Mouse (Mus musculus): ENCODE results near the gene Eef1g. TPM values are rescaled to one million over a fixed set of nuclear protein-coding genes. Genes with fewer than 3 reads are reported as not detected.
A peak's percentile ranks its signal among the peaks of the same experiment; 100 is the strongest.

Gene Eef1g
- polyA plus RNA-seq, 1 experiment from 2014 or later: 153 TPM

DNA sequence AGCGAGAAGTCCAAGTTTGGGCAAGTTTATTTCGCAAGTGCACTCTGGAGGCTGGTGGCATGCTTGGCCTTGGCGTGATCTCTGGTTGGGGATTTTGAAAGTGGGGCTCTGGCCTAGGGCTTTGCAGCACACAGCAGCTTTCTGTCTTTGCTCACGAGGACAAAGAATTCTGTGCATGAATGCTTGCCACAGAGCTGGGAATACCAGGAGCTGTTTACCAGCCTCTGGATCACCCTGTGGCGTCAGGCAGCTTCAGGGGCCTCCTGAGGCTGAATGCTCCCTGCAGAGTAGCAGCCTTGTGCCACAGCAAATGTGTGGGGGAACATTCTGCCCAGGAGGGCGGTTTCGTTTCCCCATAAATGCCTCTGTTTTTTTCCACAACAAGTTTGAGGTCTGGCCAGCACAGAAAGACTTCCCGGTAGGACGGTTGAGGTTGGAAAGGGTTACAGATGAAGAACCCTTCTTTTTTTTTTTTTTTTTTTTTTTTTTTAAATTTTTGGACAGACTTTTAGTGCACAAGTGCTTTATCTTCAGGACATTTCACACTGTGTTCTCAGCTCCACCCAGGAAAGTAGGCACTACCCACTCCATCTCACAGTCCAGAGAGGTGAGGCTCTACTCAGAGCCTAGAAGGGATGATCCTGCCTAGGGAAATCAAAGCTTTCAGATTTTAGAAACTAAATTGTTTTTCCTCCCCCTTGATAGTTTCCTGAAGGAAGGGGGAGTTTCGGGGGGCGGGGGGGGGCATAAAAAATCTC, 56.4 kb downstream of the Eef1g start:
- ATAC-seq (peak; percentile 51), DNase-seq (ENCODE audit: low spot score) (peak; percentile 56)
- 37% methylated on average over 11 of the region's 11 CpGs for WGBS
- Histone ChIP-seq H3K9me3 (ENCODE audit: low read length) (no peaks in the 10 kb centered on the region), H3K9ac (replicated peaks; ENCODE audit: low read depth) (no peak overlapping the region), H3K4me1 (ENCODE audit: insufficient read depth, low read depth, low read length) (peaks cover 8% of the 10 kb centered on the region), H3K27me3 (replicated peaks; ENCODE audit: insufficient read depth, low read length) (no peaks in the 10 kb centered on the region), H3K4me3 (ENCODE audit: low read depth, low read length) (no peak overlapping the region), H3K36me3 (ENCODE audit: insufficient read depth, low read length) (peaks cover 7% of the 10 kb centered on the region; the same call in 1 of the 2 replicates), H3K27ac (ENCODE audit: low read length) (peak overlapping the region; percentile 43), H3K4me2 (replicated peaks; ENCODE audit: low read depth, low read length) (no peak overlapping the region)
- peak; percentile 60 for TF ChIP-seq EP300 (IDR thresholded peaks at IDR 0.05)
- no peak for TF ChIP-seq CTCF (IDR thresholded peaks at IDR 0.05)

- Histone ChIP-seq H3K4me2 (replicated peaks; ENCODE audit: low read depth, low read length) (no peak overlapping the region), H3K4me3 (ENCODE audit: low read depth, low read length) (no peak overlapping the region), H3K4me1 (ENCODE audit: insufficient read depth, low read depth, low read length) (peaks cover 13% of the 10 kb centered on the region), H3K9me3 (ENCODE audit: low read length) (no peaks in the 10 kb centered on the region), H3K27me3 (replicated peaks; ENCODE audit: insufficient read depth, low read length) (no peaks in the 10 kb centered on the region), H3K36me3 (ENCODE audit: insufficient read depth, low read length) (peaks cover under 1% of the 10 kb centered on the region; the same call in 1 of the 2 replicates), H3K9ac (replicated peaks; ENCODE audit: low read depth) (no peak overlapping the region), H3K27ac (ENCODE audit: low read length) (peak overlapping the region; percentile 26; the same call in 1 of the 2 replicates)
- WGBS: 69% methylated on average over 5 of the region's 5 CpGs
- ATAC-seq (no peak), DNase-seq (ENCODE audit: low spot score) (no peak)
- TF ChIP-seq EP300 (IDR thresholded peaks at IDR 0.05) (no peak), CTCF (IDR thresholded peaks at IDR 0.05) (no peak)
Observed at GRCm38 (mm10) chr19:9025562-9026257, 58.9 kb downstream of the Eef1g start.

DNA sequence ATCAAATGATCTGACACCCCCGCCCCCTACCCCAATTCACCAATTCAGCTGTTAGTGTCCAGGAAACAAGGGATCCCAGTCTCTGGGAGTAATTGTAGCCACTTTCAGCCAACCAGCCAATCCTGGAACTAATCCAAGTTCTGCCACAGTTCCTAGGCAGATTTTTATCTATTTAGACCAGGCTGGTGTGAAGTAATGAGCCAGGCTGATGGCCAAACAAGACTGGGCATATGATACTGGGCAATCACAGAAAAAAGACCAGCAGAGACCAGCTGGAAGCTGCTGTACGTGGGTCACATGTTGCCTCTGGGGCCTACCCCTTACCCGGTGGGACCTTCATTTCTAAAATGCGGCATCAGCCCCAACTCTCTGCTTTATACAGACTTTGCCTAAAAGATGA, 59.8 kb downstream of the Eef1g start:
- Histone ChIP-seq H3K4me2 (replicated peaks; ENCODE audit: low read depth, low read length) (no peak overlapping the region), H3K27me3 (replicated peaks; ENCODE audit: insufficient read depth, low read length) (no peaks in the 10 kb centered on the region), H3K27ac (ENCODE audit: low read length) (no peak overlapping the region), H3K9ac (replicated peaks; ENCODE audit: low read depth) (no peak overlapping the region), H3K4me3 (ENCODE audit: low read depth, low read length) (no peak overlapping the region), H3K4me1 (ENCODE audit: insufficient read depth, low read depth, low read length) (peaks cover 13% of the 10 kb centered on the region), H3K9me3 (ENCODE audit: low read length) (no peaks in the 10 kb centered on the region), H3K36me3 (ENCODE audit: insufficient read depth, low read length) (no peaks in the 10 kb centered on the region)
- TF ChIP-seq EP300 (IDR thresholded peaks at IDR 0.05) (no peak), CTCF (IDR thresholded peaks at IDR 0.05) (no peak)
- WGBS: 73% methylated on average over 4 of the region's 4 CpGs
- no peak for DNase-seq (ENCODE audit: low spot score)
- ATAC-seq: no peak

DNA sequence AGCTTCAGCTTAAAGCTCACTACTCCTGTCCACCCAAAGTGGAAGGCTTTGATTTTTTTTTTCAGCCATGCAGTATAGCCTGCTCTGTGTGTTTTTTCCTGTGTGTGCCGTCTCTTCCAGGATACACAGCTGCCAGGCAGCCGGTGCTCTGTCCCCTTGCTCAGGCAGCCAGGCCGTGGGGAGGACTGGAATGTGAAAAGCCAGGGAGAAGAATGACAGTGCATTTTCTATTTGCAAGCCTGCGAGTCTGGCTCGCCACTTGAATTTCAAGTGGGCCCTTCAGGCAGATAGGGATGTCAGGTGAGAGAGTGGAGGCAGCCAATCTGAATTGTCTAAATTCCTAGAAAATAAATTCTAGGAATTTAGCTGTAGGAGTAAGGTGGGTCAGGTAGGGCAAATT, 61.0 kb downstream of the Eef1g start:
- Histone ChIP-seq H3K4me3 (ENCODE audit: low read depth, low read length) (no peak overlapping the region), H3K4me2 (replicated peaks; ENCODE audit: low read depth, low read length) (no peak overlapping the region), H3K36me3 (ENCODE audit: insufficient read depth, low read length) (no peaks in the 10 kb centered on the region), H3K9ac (replicated peaks; ENCODE audit: low read depth) (no peak overlapping the region), H3K4me1 (ENCODE audit: insufficient read depth, low read depth, low read length) (peaks cover 10% of the 10 kb centered on the region), H3K9me3 (ENCODE audit: low read length) (no peaks in the 10 kb centered on the region), H3K27me3 (replicated peaks; ENCODE audit: insufficient read depth, low read length) (no peaks in the 10 kb centered on the region), H3K27ac (ENCODE audit: low read length) (0 out of 2 replicates have a peak overlapping the region, but pooled peaks have one; percentile 26)
- TF ChIP-seq CTCF (IDR thresholded peaks at IDR 0.05) (no peak), EP300 (IDR thresholded peaks at IDR 0.05) (peak; percentile 99)
- WGBS: 15% methylated on average over 5 of the region's 5 CpGs
- peak; percentile 85 for DNase-seq (ENCODE audit: low spot score)
- peak; percentile 82 for ATAC-seq

Other genes with a start within 250 kb of the Eef1g start
- 91.8 and 97.9 TPM in 2 replicates for gene Slc3a2, start 243.7 kb upstream of the Eef1g start, polyA plus RNA-seq (2015; fragmentation: Nextera tagmentation; extraction: Ambion mirVana)
- 45.3 and 48.7 TPM in 2 replicates for gene Wdr74, start 231.2 kb upstream of the Eef1g start, polyA plus RNA-seq (2015; fragmentation: Nextera tagmentation; extraction: Ambion mirVana)
- 0.75 and 0.82 TPM in 2 replicates for gene 1700092M07Rik, start 226.3 kb upstream of the Eef1g start, polyA plus RNA-seq (2015; fragmentation: Nextera tagmentation; extraction: Ambion mirVana)
- gene Stx5a, start 225.6 kb upstream of the Eef1g start, polyA plus RNA-seq (2015; fragmentation: Nextera tagmentation; extraction: Ambion mirVana): 130 and 143 TPM in 2 replicates
- gene Nxf1, start 210.0 kb upstream of the Eef1g start, polyA plus RNA-seq (2015; fragmentation: Nextera tagmentation; extraction: Ambion mirVana): 88.8 and 89.7 TPM in 2 replicates
- gene Tmem223, start 196.0 kb upstream of the Eef1g start, polyA plus RNA-seq (2015; fragmentation: Nextera tagmentation; extraction: Ambion mirVana): 157 and 159 TPM in 2 replicates
- gene Tmem179b, start 192.6 kb upstream of the Eef1g start, polyA plus RNA-seq (2015; fragmentation: Nextera tagmentation; extraction: Ambion mirVana): 114 and 127 TPM in 2 replicates
- gene Taf6l, start 180.6 kb upstream of the Eef1g start, polyA plus RNA-seq (2015; fragmentation: Nextera tagmentation; extraction: Ambion mirVana): 11.8 and 12.9 TPM in 2 replicates
- 110 and 123 TPM in 2 replicates for gene Polr2g, start 168.5 kb upstream of the Eef1g start, polyA plus RNA-seq (2015; fragmentation: Nextera tagmentation; extraction: Ambion mirVana)
- 2.3 and 2.6 TPM in 2 replicates for gene Zbtb3, start 164.5 kb upstream of the Eef1g start, polyA plus RNA-seq (2015; fragmentation: Nextera tagmentation; extraction: Ambion mirVana)
- 21.4 and 22.8 TPM in 2 replicates for gene Ttc9c, start 147.7 kb upstream of the Eef1g start, polyA plus RNA-seq (2015; fragmentation: Nextera tagmentation; extraction: Ambion mirVana)
- 4.3 and 5.3 TPM in 2 replicates for gene Hnrnpul2, start 147.0 kb upstream of the Eef1g start, polyA plus RNA-seq (2015; fragmentation: Nextera tagmentation; extraction: Ambion mirVana)
- not detected in 2 replicates for gene AC129217.1, start 137.3 kb upstream of the Eef1g start, polyA plus RNA-seq (2015; fragmentation: Nextera tagmentation; extraction: Ambion mirVana)
- gene Bscl2, start 129.6 kb upstream of the Eef1g start, polyA plus RNA-seq (2015; fragmentation: Nextera tagmentation; extraction: Ambion mirVana): 66.3 and 66.8 TPM in 2 replicates
- 0.35 and 0.46 TPM in 2 replicates for gene Gng3, start 127.8 kb upstream of the Eef1g start, polyA plus RNA-seq (2015; fragmentation: Nextera tagmentation; extraction: Ambion mirVana)
- 1.7 and 1.9 TPM in 2 replicates for gene Lrrn4cl, start 116.3 kb upstream of the Eef1g start, polyA plus RNA-seq (2015; fragmentation: Nextera tagmentation; extraction: Ambion mirVana)
- gene Ubxn1, start 95.5 kb upstream of the Eef1g start, polyA plus RNA-seq (2015; fragmentation: Nextera tagmentation; extraction: Ambion mirVana): 153 and 164 TPM in 2 replicates
- 75.2 and 84.3 TPM in 2 replicates for gene Uqcc3, start 86.1 kb upstream of the Eef1g start, polyA plus RNA-seq (2015; fragmentation: Nextera tagmentation; extraction: Ambion mirVana)
- 33.6 and 40.0 TPM in 2 replicates for gene Lbhd1, start 83.3 kb upstream of the Eef1g start, polyA plus RNA-seq (2015; fragmentation: Nextera tagmentation; extraction: Ambion mirVana)
- not detected in 2 replicates for gene Gm49403, start 83.1 kb upstream of the Eef1g start, polyA plus RNA-seq (2015; fragmentation: Nextera tagmentation; extraction: Ambion mirVana)
- 44.4 and 45.3 TPM in 2 replicates for gene 1810009A15Rik, start 78.2 kb upstream of the Eef1g start, polyA plus RNA-seq (2015; fragmentation: Nextera tagmentation; extraction: Ambion mirVana)
- not detected in 2 replicates for gene Gm49416, start 78.1 kb upstream of the Eef1g start, polyA plus RNA-seq (2015; fragmentation: Nextera tagmentation; extraction: Ambion mirVana)
- gene Ints5, start 74.0 kb upstream of the Eef1g start, polyA plus RNA-seq (2015; fragmentation: Nextera tagmentation; extraction: Ambion mirVana): 16.6 and 16.7 TPM in 2 replicates
- 41.4 and 45.7 TPM in 2 replicates for gene Ganab, start 69.0 kb upstream of the Eef1g start, polyA plus RNA-seq (2015; fragmentation: Nextera tagmentation; extraction: Ambion mirVana)
- 39.5 and 39.6 TPM in 2 replicates for gene B3gat3, start 46.7 kb upstream of the Eef1g start, polyA plus RNA-seq (2015; fragmentation: Nextera tagmentation; extraction: Ambion mirVana)
- gene Rom1, start 37.7 kb upstream of the Eef1g start, polyA plus RNA-seq (2015; fragmentation: Nextera tagmentation; extraction: Ambion mirVana): 4.9 and 5.7 TPM in 2 replicates
- gene Eml3, start 37.5 kb upstream of the Eef1g start, polyA plus RNA-seq (2015; fragmentation: Nextera tagmentation; extraction: Ambion mirVana): 28.6 and 30.5 TPM in 2 replicates
- gene Mta2, start 25.2 kb upstream of the Eef1g start, polyA plus RNA-seq (2015; fragmentation: Nextera tagmentation; extraction: Ambion mirVana): 81.8 and 84.7 TPM in 2 replicates
- 12.8 and 13.6 TPM in 2 replicates for gene Tut1, start 13.2 kb upstream of the Eef1g start, polyA plus RNA-seq (2015; fragmentation: Nextera tagmentation; extraction: Ambion mirVana)
- gene Ahnak, start 22.2 kb downstream of the Eef1g start, polyA plus RNA-seq (2015; fragmentation: Nextera tagmentation; extraction: Ambion mirVana): 151 and 163 TPM in 2 replicates
- 26,192 and 26,425 TPM in 2 replicates for gene Scgb1a1, start 120.9 kb downstream of the Eef1g start, polyA plus RNA-seq (2015; fragmentation: Nextera tagmentation; extraction: Ambion mirVana)
- 5.9 and 7.9 TPM in 2 replicates for gene Asrgl1, start 168.6 kb downstream of the Eef1g start, polyA plus RNA-seq (2015; fragmentation: Nextera tagmentation; extraction: Ambion mirVana)

Data from lung, postnatal 0 days (tissue).